Mouse (Mus musculus) midbrain, embryonic 13.5 days (tissue): ENCODE data around the gene Prtn3. TPM values are rescaled to one million over a fixed set of nuclear protein-coding genes. Genes with fewer than 3 reads are reported as not detected.

ENCODE experiments used
- ATAC-seq: fragments of 200-750 bp; cut with Nextera tagmentation; 2 replicates; pipeline ENCODE4 v1.8.0; 2017; ENCODE audit warnings: mild to moderate bottlenecking, moderate TSS enrichment, moderate library complexity
- H3K27ac ChIP-seq: fragments of 300-500 bp; sonication (generic); 2 replicates; pipeline ENCODE4 v1.5.1; 2015; ENCODE audit warnings: inconsistent platforms, mild to moderate bottlenecking, moderate library complexity
- H3K27me3 ChIP-seq: fragments of 300-500 bp; sonication (generic); 2 replicates; pipeline ENCODE4 v1.6.1; 2015; ENCODE audit warnings: mild to moderate bottlenecking, inconsistent platforms
- H3K36me3 ChIP-seq: fragments of 300-500 bp; sonication (generic); 2 replicates; pipeline ENCODE4 v1.6.1; 2015; ENCODE audit warnings: mild to moderate bottlenecking, inconsistent platforms
- H3K4me1 ChIP-seq: fragments of 300-500 bp; sonication (generic); replicated peaks from 2 replicates; pipeline ENCODE4 v1.6.1; 2015; ENCODE audit warnings: inconsistent platforms
- H3K4me2 ChIP-seq: fragments of 300-500 bp; sonication (generic); replicated peaks from 2 replicates; pipeline ENCODE4 v1.6.1; 2015; ENCODE audit warnings: moderate library complexity, mild to moderate bottlenecking, inconsistent platforms
- H3K4me3 ChIP-seq: fragments of 300-500 bp; sonication (generic); replicated peaks from 2 replicates; pipeline ENCODE4 v1.5.1; 2015; ENCODE audit warnings: mild to moderate bottlenecking, inconsistent platforms
- H3K9ac ChIP-seq: fragments of 300-500 bp; sonication (generic); replicated peaks from 2 replicates; pipeline ENCODE4 v1.6.1; 2015; ENCODE audit warnings: mild to moderate bottlenecking, inconsistent platforms
- H3K9me3 ChIP-seq: fragments of 300-500 bp; sonication (generic); 2 replicates; pipeline ENCODE4 v1.6.1; 2016; ENCODE audit warnings: mild to moderate bottlenecking, inconsistent platforms
- WGBS: fragments of 180-500 bp; shearing (Covaris S2); methylation state at CpG from one replicate; pipeline ENCODE4 v1.1.7; 2015; 5-methylcytosine and 5-hydroxymethylcytosine counted together
- polyA plus RNA-seq: library from polyadenylated mRNA; unstranded; fragments of >200 nt; fragmentation: Nextera tagmentation; extraction: Ambion mirVana; gene quantifications from 2 replicates; pipeline ENCODE4 v1.2.1, GENCODE M21; 2015

Prtn3 gene
- polyA plus RNA-seq, 1 experiment from 2014 or later: 14.9 TPM

DNA sequence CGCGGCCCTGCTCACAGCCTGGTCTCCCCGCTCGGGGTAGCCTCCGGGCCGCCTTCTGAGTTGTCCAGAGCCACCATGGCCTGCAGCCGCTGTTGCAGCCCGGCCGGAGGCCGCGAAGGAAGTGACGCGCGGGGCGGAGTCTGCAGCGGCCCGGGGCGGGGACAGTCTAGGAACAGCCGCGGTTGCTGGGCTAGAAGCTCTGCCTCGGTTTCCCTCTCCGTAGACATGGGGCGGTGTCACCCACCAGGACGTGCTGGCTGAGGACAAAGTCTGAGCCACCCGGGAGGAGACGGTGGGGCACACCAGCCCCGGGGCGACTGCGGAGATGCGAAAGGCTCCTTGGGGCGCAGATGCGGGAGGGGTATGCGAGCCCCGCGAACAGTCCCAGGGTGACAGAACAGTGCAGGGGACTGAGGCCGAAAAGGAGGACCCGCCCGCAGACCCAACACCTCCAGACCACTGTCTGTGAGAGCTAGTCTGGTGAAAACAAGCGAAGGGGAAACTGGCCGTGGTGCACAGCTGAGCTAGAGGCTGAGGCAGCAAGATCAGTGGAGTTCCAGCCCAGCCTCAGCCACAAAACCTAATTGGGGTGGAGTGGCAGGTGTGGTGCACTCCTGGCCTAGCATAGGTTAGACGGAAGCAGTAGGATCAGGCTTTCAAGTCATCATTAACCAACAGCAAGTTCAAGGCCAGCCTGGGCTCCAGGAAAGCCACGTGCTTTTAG is 42.7 kb downstream of the Prtn3 start, which contains the start of gene Kiss1r:
TSS of gene Kiss1r (plus strand) at position 164 of the 724 bp plus-strand sequence.
- peaks cover 48% of the 10 kb centered on the region for H3K27me3 ChIP-seq
- peak within 1 kb of the TSS; percentile 67 for H3K4me3 ChIP-seq
- 2% methylated on average over 41 of the region's 42 CpGs for WGBS
- H3K4me2 ChIP-seq: peak within 1 kb of the TSS; percentile 95
- H3K27ac ChIP-seq: peak within 1 kb of the TSS; percentile 72
- no peaks in the 10 kb centered on the region for H3K9me3 ChIP-seq
- peak; percentile 82 for ATAC-seq
- H3K4me1 ChIP-seq: peaks cover 67% of the 10 kb centered on the region
- peak within 1 kb of the TSS; percentile 87 for H3K9ac ChIP-seq
- peaks cover 4% of the 10 kb centered on the region; the same call in 1 of the 2 replicates for H3K36me3 ChIP-seq

DNA sequence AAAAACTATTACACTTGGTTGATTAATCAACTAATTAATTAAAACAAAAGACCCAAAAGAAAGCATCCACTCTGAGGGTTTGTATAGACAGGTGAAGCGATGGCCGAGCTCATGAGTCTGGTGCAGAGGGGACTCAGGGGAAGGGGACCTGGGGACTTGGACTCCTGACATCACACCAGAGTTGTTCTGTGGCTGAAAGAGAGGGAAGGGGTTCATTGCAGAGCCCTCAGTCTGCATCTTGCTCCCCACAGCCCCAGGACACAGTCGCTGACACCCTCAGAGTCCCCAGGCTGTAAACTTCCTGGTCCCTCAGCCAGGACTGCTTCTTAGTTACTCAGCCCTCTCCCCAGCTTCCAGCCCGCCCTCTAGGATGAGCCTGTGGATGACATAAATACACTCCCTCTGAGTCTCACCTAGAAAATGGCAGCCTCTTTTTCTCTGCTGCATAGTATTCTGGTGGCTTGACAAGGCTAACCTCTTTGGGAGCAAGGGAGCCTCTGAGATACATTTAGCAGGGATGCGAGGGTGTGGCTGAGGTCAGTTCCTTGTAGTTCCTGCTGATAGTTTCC is 43.3 kb downstream of the Prtn3 start:
- Histone ChIP-seq H3K9ac (peak overlapping the region; percentile 87), H3K27ac (no peak overlapping the region), H3K4me2 (peak overlapping the region; percentile 95), H3K4me1 (peaks cover 67% of the 10 kb centered on the region), H3K4me3 (peak overlapping the region; percentile 67), H3K27me3 (peaks cover 54% of the 10 kb centered on the region), H3K9me3 (no peaks in the 10 kb centered on the region), H3K36me3 (no peaks in the 10 kb centered on the region)
- 62% methylated on average over 5 of the region's 5 CpGs for WGBS
- ATAC-seq: no peak

DNA sequence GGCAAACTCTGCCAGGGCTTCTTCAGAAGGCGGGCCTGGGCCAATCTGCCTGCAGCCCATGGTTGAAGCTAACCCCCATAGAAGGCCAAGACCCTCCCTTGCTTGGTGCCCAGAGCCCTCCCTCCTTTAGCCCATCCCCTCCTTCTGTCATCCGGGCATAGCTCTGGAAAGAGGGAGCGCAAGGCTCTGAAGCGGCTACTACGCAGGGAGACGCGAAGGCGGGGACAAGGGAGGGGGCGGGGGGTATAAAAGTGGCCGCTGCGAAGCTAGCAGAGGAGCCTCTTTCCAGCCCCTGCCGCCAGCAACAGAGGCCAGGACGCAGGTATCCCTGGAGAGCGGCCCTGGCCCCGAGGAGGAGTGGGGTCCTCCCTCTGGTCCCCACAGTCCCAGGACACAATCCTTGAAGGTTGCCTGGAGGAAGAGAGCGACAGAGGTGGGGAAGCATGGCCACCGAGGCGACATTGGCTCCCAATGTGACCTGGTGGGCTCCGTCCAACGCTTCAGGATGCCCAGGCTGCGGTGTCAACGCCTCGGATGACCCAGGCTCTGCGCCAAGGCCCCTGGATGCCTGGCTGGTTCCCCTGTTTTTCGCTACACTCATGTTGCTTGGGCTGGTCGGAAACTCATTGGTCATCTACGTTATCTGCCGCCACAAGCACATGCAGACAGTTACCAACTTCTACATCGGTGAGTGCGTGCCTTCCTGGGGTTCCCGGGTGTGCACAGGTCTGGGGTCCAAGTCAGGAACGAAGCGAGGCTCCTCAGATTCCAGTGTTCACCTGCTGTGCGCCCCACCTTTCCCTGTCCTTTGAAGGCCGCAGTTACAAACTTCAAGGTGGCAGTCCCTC is 44.2 kb downstream of the Prtn3 start:
- Histone ChIP-seq H3K27me3 (peaks cover 63% of the 10 kb centered on the region), H3K9ac (no peak overlapping the region), H3K4me1 (peaks cover 67% of the 10 kb centered on the region), H3K36me3 (no peaks in the 10 kb centered on the region), H3K27ac (no peak overlapping the region), H3K9me3 (no peaks in the 10 kb centered on the region), H3K4me3 (peak overlapping the region; percentile 12), H3K4me2 (peak overlapping the region; percentile 7; the same call in 1 of the 2 replicates)
- 4% methylated on average over 35 of the region's 35 CpGs for WGBS
- ATAC-seq: no peak

DNA sequence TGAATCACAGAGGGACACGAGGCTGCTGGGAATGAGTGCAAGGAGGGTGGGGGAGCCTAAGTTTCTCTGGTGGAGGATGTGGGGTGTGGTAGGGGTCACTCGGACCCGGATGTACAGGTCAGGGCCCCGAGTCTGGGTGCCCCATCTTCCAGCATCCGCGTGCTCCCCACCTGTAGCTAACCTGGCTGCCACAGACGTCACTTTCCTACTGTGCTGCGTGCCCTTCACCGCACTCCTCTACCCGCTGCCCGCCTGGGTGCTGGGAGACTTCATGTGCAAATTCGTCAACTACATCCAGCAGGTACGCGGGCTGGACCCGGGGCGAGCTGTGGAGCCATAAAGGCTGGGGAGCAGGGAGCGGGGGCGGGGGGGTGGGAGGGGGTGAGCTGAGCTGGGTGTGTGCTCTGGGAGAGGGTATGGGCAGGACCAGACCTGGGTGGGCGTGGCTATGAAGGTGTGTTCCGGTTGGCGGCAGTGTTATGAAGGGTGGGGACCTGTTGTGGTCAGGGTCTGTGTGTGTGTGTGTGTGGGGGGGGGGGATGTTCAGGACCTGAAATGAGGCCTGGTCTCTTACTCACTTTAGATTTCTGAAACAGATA is 45.1 kb downstream of the Prtn3 start:
- no peaks in the 10 kb centered on the region for H3K9me3 ChIP-seq
- peaks cover 60% of the 10 kb centered on the region for H3K4me1 ChIP-seq
- ATAC-seq: no peak
- H3K27ac ChIP-seq: no peak overlapping the region
- no peak overlapping the region for H3K9ac ChIP-seq
- no peaks in the 10 kb centered on the region for H3K36me3 ChIP-seq
- H3K4me3 ChIP-seq: peak overlapping the region; percentile 12; the same call in 1 of the 2 replicates
- WGBS: 3% methylated on average over 21 of the region's 21 CpGs
- H3K4me2 ChIP-seq: no peak overlapping the region
- peaks cover 67% of the 10 kb centered on the region for H3K27me3 ChIP-seq

DNA sequence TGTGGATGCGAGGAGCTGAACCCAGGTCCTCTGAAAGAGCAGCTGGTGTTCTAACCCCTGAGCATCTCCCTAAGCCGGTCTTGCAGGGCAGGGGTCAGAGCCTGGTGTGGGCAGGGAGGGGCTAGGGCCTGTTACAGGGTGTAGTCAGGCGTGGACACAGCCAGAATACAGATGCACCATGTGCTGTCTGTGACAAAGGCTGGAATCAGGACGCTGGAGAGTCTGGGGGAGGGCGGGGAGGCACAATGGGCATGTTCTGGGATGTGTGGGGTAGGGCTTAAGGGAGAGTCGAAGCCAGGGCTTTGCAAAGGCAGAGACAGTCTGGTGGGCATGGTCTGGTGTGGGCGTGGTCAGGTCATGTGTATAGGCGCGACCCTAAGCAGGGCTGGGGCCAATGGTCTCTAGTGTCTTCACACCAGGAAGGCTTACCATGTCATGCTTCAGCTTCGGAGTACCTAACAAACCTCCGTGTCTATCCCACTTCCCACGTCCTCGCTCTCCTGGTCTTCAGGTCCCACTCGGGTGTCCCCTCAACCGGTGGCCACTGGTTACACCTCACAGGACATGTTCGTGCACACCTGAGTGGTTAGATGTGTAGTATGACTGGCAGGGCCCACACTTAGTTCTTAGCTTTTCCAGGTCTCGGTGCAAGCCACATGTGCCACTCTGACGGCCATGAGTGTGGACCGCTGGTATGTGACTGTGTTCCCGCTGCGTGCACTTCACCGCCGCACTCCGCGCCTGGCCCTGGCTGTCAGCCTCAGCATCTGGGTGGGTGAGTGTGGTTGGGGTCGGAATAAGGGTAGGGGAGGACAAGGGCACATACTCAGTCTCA is 46.0 kb downstream of the Prtn3 start:
- Histone ChIP-seq H3K27ac (no peak overlapping the region), H3K9ac (no peak overlapping the region), H3K4me1 (peaks cover 51% of the 10 kb centered on the region), H3K27me3 (peaks cover 67% of the 10 kb centered on the region), H3K36me3 (no peaks in the 10 kb centered on the region), H3K9me3 (no peaks in the 10 kb centered on the region), H3K4me2 (peak overlapping the region; percentile 43; the same call in 1 of the 2 replicates), H3K4me3 (peak overlapping the region; percentile 31)
- WGBS: 11% methylated on average over 26 of the region's 26 CpGs
- 0 out of 2 replicates have a peak, but pooled peaks have one; percentile 5 for ATAC-seq

DNA sequence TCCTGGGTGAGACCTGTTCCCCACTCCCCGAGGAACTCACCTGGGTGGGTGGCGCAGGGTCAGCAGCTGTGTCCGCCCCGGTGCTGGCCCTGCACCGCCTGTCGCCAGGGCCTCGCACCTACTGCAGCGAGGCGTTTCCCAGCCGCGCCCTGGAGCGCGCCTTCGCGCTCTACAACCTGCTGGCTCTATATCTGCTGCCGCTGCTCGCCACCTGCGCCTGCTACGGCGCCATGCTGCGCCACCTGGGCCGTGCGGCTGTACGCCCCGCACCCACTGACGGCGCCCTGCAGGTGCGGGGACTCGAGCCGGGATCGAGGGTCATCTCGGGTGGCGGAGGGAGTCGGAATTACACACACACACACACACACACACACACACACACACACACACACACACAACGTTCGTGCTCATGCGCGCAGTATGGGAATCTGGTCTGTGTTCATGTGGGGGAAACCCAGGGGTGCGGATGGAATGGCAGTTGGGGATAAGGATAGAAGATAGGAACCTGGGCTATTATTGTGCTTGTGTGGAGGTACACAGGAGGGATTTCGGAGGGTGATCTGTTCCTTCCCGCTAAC is 46.8 kb downstream of the Prtn3 start, which contains the start of gene R3hdm4:
TSS of gene R3hdm4 (minus strand) at position 251 of the 578 bp plus-strand sequence.
- Histone ChIP-seq H3K27ac (no peak within 1 kb of the TSS), H3K36me3 (no peaks in the 10 kb centered on the region), H3K4me2 (peak within 1 kb of the TSS; percentile 43), H3K4me1 (peaks cover 50% of the 10 kb centered on the region), H3K9me3 (no peaks in the 10 kb centered on the region), H3K27me3 (peaks cover 67% of the 10 kb centered on the region), H3K4me3 (peak within 1 kb of the TSS; percentile 31), H3K9ac (peak within 1 kb of the TSS; percentile 37)
- no peak for ATAC-seq
- 4% methylated on average over 41 of the region's 41 CpGs for WGBS

DNA sequence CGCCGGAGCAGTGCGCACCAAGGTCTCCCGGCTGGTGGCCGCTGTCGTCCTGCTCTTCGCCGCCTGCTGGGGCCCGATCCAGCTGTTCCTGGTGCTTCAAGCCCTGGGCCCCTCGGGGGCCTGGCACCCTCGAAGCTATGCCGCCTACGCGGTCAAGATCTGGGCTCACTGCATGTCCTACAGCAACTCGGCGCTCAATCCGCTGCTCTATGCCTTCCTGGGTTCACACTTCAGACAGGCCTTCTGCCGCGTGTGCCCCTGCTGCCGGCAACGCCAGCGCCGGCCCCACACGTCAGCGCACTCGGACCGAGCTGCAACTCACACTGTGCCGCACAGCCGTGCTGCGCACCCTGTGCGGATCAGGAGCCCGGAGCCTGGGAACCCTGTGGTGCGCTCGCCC is 47.3 kb downstream of the Prtn3 start:
- Histone ChIP-seq H3K27me3 (peaks cover 67% of the 10 kb centered on the region), H3K4me3 (peak overlapping the region; percentile 31), H3K4me2 (peak overlapping the region; percentile 43), H3K9me3 (no peaks in the 10 kb centered on the region), H3K36me3 (no peaks in the 10 kb centered on the region), H3K27ac (no peak overlapping the region), H3K9ac (peak overlapping the region; percentile 37), H3K4me1 (peaks cover 52% of the 10 kb centered on the region)
- ATAC-seq: no peak
- 1% methylated on average over 34 of the region's 34 CpGs for WGBS

DNA sequence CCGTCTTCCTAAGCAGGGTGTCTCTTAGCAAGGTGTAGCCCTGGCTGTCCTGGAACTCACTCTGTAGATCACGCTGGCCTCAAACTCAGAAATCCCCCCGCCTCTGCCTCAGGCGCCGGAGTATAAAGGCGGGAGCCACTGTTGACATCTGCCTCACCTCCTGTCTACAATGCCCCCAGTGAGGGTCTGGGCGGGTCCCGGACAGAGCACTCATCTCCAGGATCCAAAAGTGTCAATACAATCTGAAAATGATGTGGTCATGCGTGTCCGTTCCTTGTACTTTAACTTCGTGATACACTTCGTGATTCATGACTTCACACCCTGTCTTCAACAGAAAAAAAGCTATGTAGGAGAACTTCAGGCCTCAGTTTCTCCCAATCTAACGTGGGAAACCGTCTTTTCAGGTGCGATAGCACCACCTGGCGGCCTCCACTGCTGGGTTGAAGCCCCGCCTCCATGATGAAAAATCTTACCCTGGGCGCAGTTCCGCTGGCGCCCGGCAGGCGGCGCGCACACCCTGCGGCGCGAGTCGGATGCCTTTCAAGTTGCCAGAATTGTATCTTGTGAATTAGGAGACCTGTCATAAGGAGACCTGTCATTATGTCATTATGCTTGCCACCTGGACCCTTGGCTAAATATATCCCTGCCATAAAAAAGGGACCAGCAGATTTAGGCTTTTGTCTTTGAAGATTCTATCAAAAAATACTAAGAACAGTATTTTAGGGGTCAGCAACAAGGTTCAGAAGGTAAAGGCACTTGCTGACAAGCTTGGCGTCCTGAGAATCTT is 50.9 kb downstream of the Prtn3 start:
- 13% methylated on average over 29 of the region's 29 CpGs for WGBS
- H3K4me3 ChIP-seq: 0 out of 2 replicates have a peak overlapping the region, but pooled peaks have one; percentile 81

DNA sequence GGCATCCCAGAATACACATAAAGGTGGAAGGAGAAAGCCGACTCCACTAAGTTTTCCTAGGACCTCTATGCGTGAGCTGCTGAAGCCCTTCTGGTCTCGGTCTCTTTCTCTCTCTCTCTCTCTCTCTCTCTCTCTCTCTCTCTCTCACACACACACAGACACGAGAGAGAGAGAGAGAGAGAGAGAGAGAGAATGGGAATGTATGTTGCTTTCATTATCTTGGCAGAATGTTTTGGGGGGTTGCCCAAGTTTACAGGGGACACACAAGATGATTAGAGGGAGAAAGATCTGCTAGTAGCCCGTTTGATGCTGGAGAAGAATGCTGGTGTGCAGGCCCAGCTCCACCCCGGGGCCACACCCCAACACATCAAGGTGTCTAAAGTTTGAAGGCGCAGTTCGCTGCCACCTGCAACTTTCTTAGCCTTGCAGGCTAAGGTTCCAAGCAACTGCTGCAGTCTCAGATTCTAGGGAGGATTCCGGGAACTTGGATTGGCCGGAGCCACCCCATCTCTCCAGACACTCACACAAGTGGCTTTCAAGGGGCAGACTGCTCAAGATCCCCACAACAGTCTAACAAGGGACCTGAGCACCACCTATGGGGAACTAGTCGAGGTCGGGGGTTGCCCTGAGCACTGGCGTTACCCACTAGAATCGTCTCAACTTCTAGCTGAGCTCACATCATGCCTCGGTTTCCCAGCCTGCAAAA is 51.7 kb downstream of the Prtn3 start:
- 14% methylated on average over 14 of the region's 15 CpGs for WGBS
- H3K4me3 ChIP-seq: peak overlapping the region; percentile 81
- H3K9me3 ChIP-seq: no peaks in the 10 kb centered on the region
- H3K36me3 ChIP-seq: peaks cover 5% of the 10 kb centered on the region
- H3K9ac ChIP-seq: peak overlapping the region; percentile 87
- H3K27ac ChIP-seq: no peak overlapping the region
- peak overlapping the region; percentile 91 for H3K4me2 ChIP-seq
- peaks cover 48% of the 10 kb centered on the region for H3K4me1 ChIP-seq
- ATAC-seq: no peak; the same call in 1 of the 2 replicates
- peaks cover 30% of the 10 kb centered on the region for H3K27me3 ChIP-seq

More for the DNA sequence above, 50.9 kb downstream of the Prtn3 start:
- H3K27me3 ChIP-seq: peaks cover 37% of the 10 kb centered on the region
- H3K9ac ChIP-seq: no peak overlapping the region
- peak overlapping the region; percentile 91 for H3K4me2 ChIP-seq
- no peak for ATAC-seq
- H3K9me3 ChIP-seq: no peaks in the 10 kb centered on the region
- H3K36me3 ChIP-seq: no peaks in the 10 kb centered on the region
- peaks cover 48% of the 10 kb centered on the region for H3K4me1 ChIP-seq
- no peak overlapping the region for H3K27ac ChIP-seq
